Mouse (Mus musculus): Measurements from ENCODE around the gene Ccrl2.

The Ccrl2 gene

GRCm38 (mm10) chr9:111067052-111067451 lies 9.7 kb upstream of the Ccrl2 start:
- no peak for ATAC-seq (ENCODE audit: insufficient number of reproducible peaks, low FRiP score, low TSS enrichment)

- ATAC-seq (ENCODE audit: insufficient number of reproducible peaks, low FRiP score, low TSS enrichment): no peak
Observed at GRCm38 (mm10) chr9:111062840-111063239, 5.5 kb upstream of the Ccrl2 start.

GRCm38 (mm10) chr9:111058943-111059556 lies 1.7 kb upstream of the Ccrl2 start:
- ATAC-seq (ENCODE audit: insufficient number of reproducible peaks, low FRiP score, low TSS enrichment): no peak

DNA sequence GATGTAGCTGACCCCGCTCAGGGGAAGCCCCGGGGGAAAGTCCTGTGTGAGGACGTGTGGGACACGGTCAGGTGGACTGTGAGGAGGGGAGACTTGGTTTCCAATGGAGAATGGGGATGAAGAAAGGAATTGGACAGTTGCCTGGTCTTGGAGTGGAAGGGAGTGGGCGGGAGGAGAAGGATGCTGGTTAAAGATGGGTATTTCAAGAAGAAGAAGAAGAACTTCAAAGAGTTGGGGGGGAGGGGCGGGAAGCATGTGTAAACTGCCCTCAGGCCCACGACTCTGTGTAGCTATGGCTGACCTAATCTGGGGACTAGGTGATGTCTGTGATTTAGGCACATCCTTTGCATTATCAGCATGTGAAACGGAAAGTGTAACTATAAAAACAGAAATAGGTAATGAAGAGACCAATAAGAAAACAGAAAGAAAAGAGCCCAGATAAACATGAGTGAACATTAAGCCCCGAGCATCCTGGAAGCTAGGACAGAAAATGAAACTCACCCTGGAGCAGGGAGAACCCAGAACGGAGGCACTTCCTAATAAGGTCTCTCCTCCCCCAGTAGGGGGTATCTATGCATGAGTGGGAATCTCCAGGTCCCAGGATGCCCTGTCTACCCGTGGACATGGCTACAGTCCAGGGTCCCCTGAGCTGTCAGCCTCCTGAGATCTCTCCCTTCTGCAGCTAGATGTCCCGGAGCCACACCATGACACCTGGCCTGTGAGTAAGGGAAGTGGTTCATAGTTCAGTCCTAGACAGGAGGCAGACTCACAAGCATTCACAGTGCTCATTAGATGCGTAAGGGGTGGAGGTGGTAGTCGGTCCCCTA lies 438 bp upstream of the Ccrl2 start:
- no peak for ATAC-seq (ENCODE audit: insufficient number of reproducible peaks, low FRiP score, low TSS enrichment)

DNA sequence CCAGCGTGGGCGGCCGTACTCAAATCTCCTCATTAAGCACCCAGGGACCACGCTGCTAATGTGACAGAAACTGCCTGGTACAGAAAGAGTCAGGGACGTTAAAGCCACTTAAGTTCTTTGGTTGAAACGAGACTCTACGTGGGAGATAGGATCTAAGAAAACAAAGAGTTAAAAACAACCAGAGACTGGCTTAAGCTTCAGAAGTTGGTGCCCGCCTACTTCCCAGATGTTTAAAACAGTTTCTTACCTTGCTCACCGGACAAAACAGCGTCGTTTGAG lies 861 bp downstream of the Ccrl2 start:
- ATAC-seq (ENCODE audit: insufficient number of reproducible peaks, low FRiP score, low TSS enrichment): no peak

DNA sequence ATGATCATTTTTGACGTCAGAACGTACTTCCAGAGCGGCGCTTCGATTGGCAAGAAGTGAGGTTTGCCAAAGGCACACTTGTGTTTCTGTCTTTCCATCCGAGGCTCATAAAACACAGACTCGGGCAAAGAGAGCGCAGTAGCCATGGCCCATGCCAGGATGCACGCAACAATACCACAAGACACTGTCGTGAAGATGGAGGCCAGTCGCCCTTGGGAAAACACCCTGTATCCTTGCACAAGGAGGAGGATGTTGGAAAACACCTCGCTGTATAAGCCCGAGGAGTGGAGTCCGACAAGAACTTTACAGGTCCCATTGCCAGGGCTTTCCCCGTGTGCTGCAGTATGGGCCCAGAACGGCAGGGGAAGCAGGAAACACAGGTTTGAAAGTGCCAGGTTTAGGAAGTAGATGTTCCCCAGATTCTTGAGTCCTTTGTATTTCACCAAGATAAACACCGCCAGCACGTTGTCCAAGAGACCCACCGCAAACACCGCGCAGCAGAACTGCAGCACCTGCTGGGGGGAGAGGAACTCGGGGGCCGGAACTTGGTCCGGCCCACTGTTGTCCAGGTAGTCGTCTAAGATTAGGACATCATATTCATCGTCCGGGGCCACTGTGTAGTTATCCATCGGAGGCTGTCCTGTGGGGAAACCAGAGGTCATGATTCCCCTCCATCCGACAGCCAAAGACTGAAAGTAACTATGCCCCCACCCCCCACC lies 1.4 kb downstream of the Ccrl2 start:
- no peak for ATAC-seq (ENCODE audit: insufficient number of reproducible peaks, low FRiP score, low TSS enrichment)

GRCm38 (mm10) chr9:111054923-111055322 lies 2.4 kb downstream of the Ccrl2 start:
- no peak for ATAC-seq (ENCODE audit: insufficient number of reproducible peaks, low FRiP score, low TSS enrichment)

DNA sequence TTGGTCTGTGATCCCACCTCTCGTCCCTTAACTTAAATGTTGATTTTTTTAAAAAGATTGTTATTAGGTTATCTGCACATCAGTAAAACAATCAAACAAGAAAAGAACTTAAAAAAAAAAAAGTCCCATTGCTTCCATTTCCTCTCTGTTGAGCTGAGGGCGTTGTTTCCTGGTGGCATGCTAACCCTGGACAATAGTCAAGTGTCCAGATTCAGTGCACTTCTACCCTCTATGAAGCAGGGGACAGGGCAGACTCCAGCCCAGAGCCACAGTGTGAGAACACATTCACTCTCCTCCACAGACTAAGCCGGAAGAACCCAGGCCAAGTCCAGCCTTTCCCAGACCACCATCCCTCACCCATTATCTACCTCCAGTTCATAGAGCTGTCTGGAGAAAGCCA lies 8.9 kb downstream of the Ccrl2 start:
- ATAC-seq (ENCODE audit: insufficient number of reproducible peaks, low FRiP score, low TSS enrichment): no peak

DNA sequence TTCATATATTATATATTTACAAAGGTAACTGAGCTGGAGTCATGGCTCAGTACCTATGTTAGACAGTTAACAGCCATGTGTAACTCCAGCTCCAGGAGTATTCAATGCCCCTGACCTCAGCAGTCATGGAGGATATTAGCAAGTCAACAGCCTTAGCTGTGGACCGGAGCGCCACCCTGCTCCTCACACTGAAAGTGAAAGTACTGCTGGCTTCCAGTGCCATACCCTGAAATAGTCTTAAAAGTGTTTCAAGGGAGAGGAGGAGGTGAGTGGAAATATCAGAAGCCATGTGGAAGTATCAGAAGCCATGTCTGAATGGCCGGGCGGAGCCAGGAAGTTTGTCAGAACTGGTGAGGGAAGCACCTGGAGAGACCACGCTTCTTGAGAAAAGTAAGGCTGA lies 10.1 kb downstream of the Ccrl2 start:
- ATAC-seq (ENCODE audit: insufficient number of reproducible peaks, low FRiP score, low TSS enrichment): no peak

DNA sequence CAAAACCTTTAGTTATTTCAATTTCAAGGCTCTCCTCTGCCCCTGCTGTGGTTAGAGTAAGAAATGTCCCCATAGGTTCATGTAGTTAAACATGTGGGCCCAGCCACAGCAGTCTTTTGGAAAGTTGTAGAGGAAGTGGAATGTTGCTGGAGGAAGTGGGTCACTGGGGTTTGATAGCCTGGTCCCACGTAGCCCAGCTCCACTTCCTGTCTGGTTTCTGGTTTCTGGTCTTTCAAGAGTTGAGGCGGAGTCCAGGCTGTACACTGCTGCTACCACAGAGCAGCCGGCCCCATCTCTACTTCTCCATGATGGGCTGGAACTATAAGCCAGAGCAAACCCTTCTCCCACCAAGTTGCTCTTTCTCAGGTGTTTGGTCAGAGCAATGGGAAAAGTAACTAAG lies 11.1 kb downstream of the Ccrl2 start:
- ATAC-seq (ENCODE audit: insufficient number of reproducible peaks, low FRiP score, low TSS enrichment): no peak

GRCm38 (mm10) chr9:111042266-111042665 lies 15.1 kb downstream of the Ccrl2 start:
- no peak for ATAC-seq (ENCODE audit: insufficient number of reproducible peaks, low FRiP score, low TSS enrichment)

DNA sequence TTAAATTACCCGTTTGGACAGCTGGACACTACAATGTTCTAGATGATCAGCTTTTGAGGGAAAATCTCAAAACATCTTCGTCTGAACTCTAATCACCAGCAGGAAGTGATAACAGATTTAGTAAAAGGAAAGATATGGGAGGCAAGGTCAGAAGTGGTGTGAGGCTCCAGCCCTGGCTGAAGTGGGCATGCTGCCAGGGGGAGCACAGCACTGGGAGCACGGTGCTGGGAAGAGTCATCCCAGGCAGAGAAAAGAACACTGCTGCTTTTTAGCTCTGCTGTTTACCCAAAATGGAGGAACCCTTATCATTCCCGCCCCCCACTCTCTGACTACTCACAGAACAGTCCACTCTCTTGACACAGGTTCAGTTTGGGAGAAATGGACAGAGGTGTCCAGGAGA lies 17.4 kb downstream of the Ccrl2 start:
- no peak for ATAC-seq (ENCODE audit: insufficient number of reproducible peaks, low FRiP score, low TSS enrichment)

DNA sequence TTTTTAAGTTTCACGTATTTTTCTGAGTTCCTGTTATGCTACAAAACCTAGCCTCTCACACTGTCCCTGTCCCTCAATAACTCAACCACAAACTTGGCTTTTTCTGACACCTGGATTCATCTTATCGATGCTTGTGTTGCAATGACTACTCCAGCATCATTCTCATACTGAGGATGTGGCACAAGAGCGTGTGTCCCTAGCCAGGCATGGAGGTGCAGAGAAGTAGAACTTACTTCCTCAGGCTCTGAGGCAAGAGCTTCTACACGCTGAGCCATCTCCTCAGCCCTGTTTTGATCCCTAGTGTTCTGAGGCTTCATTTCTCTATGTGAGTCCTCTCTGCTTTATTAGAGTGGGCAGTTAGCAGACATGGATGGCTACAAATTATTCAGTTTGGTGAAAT lies 23.6 kb downstream of the Ccrl2 start:
- ATAC-seq (ENCODE audit: insufficient number of reproducible peaks, low FRiP score, low TSS enrichment): no peak

GRCm38 (mm10) chr9:111026791-111027190 lies 30.5 kb downstream of the Ccrl2 start:
- ATAC-seq (ENCODE audit: insufficient number of reproducible peaks, low FRiP score, low TSS enrichment): no peak

GRCm38 (mm10) chr9:111019022-111019421 lies 38.3 kb downstream of the Ccrl2 start, which contains the start of gene Ltf:
Gene Ltf, plus strand, starts transcription at chr9:111019271.
- ATAC-seq (ENCODE audit: insufficient number of reproducible peaks, low FRiP score, low TSS enrichment): no peak

DNA sequence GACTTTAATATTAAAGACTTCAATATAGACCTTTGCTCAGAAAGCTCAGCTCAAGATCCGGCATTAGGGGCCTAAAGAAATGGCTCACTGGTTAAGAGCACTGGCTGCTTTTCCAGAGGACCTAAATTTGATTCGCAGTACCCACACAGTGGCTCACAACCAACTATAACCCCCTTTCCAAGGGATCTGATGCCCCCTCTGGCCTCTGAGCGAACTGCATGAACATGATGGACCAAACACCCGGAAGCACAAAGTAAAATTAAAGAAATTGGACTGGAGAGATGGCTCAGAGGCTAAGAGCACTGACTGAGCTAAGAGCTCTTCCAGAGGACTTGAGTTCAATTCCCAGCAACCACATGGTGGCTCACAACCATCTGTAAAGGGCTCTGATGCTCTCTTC lies 41.7 kb downstream of the Ccrl2 start:
- ATAC-seq (ENCODE audit: insufficient number of reproducible peaks, low FRiP score, low TSS enrichment): no peak

DNA sequence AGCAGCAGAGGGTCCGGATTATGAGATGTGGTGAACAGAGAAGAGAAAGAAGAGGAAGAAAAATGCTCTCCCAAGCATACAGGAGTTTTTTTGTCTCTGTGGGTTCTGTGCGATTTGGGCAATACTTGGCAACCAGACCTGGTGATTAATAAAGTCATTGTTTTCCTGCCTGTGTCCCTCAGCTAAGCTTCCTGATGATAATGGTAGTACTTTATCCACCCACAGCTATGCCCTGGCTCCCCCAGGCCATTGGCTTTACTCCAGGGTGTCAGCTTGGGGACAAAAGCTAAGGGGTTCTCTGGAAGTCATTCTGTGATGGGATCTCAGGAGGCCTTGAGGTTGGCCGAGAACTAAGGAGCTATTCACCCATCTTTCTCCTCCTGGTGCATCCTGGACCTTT lies 45.3 kb downstream of the Ccrl2 start:
- no peak for ATAC-seq (ENCODE audit: insufficient number of reproducible peaks, low FRiP score, low TSS enrichment)

DNA sequence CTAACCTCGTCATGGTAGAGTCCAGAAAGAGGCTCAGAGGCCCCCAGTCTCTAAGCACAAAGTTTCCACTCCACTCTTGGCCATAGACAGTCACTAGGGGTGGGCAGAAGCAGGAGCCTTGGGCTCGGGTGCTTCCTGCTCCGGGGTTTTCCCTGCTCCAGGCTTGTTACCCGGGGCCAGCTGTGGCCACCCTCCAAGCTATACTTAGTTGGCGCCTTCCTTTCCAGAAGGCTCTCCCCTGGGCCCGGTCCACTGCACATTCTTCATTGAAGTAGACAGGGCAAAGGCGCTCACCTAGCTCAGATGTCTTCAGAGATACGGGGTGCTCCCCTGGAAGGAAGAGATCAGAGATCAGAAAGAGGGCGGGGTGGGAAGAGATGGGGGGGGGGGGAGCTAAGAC lies 45.8 kb downstream of the Ccrl2 start:
- ATAC-seq (ENCODE audit: insufficient number of reproducible peaks, low FRiP score, low TSS enrichment): no peak

GRCm38 (mm10) chr9:111009763-111010162 lies 47.6 kb downstream of the Ccrl2 start:
- ATAC-seq (ENCODE audit: insufficient number of reproducible peaks, low FRiP score, low TSS enrichment): no peak

DNA sequence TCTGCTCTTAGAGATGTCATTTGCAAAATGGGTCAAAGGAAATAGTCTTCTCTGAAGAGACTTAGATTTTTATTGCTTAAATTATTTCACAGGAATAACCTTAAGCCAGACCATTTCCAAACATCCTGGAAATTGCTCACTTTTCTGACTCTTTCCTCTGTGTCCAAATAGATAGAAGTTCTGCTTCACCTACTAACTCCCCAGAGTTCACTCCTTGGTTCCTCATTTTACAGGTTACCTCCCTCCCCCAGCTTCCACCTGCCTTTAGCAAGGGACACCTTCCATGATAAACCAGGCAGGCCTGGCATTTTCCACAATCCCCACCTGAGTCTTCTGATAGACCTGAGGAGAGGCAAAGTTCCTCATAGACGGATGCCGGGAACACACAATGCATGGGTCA lies 50.8 kb downstream of the Ccrl2 start:
- ATAC-seq (ENCODE audit: insufficient number of reproducible peaks, low FRiP score, low TSS enrichment): no peak
